Mouse (Mus musculus) gastrocnemius, adult 8-10 months (tissue): ENCODE results near the gene Gm28041. TPM values are rescaled to one million over a fixed set of nuclear protein-coding genes. Genes with fewer than 3 reads are reported as not detected.
"Not testable (repeated sequence)": the region's sequence is repeated elsewhere in the genome, so short reads cannot be mapped to it uniquely, and the experiment has no call there.

Source experiments
- DNase-seq, 2 experiments: peaks; one replicate each; pipeline ENCODE4 v3.0.0; 2022; ENCODE audit warnings: low spot score in 2 of 2
- total RNA-seq, 4 experiments: library from RNA; stranded (reverse); gene quantifications; 2 replicates each; pipeline ENCODE4 v1.2.4; 2022

Gene Gm28041
- total RNA-seq, result 1 to 10 TPM in 1 of 4 experiments, under 1 TPM in 1, not detected in 2; 0.63 to 1.1 TPM

DNA sequence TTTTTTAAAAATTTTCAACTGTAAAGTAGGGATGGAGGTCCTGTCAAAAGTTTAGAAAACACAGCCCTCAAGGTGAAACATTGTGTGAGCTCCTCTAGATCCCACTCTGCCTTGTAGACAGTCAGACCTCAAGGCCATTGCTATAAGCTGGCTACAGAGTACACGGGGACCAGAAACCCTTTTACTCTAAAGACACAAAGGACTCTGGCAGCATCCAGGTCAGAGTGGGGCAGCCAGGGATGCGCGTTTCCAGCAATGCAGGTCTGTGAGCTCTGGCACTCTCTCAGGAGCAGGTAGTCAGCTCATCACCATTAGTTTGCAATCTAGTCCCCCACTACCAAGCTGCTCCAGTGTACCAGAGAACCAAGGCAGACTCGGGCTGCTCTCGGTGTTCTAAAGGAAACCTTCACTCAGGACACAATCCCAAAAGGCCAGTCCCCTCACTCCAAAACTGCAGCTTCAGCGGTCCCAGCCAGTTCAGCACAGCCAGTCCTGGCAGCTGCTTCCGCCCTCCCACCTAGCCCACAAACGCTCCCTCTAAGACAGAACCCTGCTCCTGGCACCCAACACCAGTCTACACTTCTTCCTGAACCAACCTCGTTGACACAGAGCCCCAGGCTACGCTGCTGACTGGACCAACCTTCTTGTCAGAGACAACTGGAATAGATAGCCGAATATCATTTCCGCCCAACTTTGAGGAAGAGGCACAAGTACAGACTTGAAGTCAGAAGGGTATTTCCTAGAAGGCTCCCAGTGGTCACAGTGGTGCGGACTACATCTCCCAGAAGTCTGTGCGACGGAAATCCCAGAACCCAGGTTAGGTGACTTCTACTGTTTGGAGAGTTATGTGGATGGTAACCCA lies at the start of gene Gm28041, which contains the start of gene Zfp456:
Gene Gm28041, minus strand, starts transcription at position 684 of the 862 bp plus-strand sequence.
Gene Zfp456, minus strand, starts transcription at position 761 of the 862 bp plus-strand sequence.
- peak; percentile 22 to 23 for DNase-seq

- not testable (repeated sequence) for DNase-seq
Measured at GRCm38 (mm10) chr13:67422532-67422931, 47.0 kb upstream of the Gm28041 start.

DNA sequence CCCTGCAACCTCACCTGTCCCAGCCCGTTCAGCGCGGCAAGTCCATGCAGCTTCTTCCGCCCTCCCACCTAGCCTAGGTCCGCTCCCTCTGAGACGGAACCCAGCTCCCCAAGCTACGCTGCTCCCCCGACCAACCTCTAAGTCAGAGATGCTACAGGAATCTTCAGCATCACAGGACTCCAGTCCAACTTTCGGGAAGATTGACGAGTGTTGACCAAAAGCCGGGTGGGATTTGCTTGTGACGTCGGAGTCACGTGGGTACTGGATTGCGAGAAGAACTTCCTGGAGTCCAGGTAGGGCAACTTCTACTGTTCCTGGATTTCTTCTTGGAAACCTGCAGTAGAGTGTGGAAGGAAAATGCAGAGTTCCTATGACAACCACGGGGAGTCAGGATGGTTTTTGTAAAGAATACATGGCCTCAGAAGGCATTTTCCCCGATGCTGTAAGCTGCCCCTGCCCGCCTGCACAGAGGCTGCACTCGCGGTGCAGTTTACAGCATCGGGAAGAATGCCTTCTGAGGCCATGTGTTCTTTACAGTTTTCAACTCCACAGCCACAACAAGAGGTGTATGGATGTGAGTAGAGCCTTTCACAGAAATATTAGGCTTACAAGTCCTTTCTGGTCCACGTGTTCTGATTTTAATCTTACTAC lies 45.8 kb upstream of the Gm28041 start, which contains the start of gene Zfp459:
Gene Zfp459, minus strand, starts transcription at position 212 of the 651 bp plus-strand sequence.
- DNase-seq, result no peak

DNA sequence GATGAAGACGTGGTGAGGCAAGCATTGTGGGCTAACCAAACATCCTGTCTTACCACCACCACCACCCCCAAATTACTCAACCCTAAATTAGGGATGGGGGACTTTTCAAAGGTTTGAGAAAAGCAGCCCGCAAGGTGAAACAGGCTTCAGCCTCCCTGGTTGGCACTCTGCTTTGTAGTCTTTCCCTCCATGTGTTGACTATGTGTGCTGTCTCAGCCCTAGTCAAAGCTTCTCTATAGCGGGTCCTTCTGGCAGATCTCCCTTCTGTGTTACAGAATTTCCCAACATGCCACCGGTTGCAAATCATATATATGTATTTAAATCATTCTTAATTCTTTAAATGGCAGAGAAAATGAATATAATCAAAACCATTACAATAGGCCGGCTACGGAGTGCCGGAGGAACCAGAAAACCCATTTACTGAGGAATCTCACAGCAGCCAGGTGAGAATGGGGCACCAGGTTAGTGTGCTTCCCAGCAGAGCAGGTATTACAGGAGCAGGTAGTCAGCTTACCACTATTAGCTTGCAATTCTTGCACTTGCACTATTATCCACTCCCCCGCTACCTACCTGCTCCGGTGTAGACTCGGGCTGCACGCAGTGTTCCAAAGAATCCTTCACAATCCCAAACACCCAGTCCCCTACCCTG lies 45.1 kb upstream of the Gm28041 start:
- DNase-seq, result no peak

GRCm38 (mm10) chr13:67416811-67417210 lies 41.3 kb upstream of the Gm28041 start:
- DNase-seq, result no peak

- no peak for DNase-seq
Measured at GRCm38 (mm10) chr13:67415759-67416158, 40.2 kb upstream of the Gm28041 start.

- DNase-seq, result not testable (repeated sequence)
Measured at GRCm38 (mm10) chr13:67413634-67414033, 38.1 kb upstream of the Gm28041 start.

- peak; percentile 24 to 35 for DNase-seq
Measured at GRCm38 (mm10) chr13:67399183-67399903, 23.8 kb upstream of the Gm28041 start, which contains the start of gene Zfp429. TSS of gene Zfp429 (minus strand) at chr13:67399819.

GRCm38 (mm10) chr13:67376255-67376654 lies 722 bp upstream of the Gm28041 start:
- not testable (repeated sequence) for DNase-seq

DNA sequence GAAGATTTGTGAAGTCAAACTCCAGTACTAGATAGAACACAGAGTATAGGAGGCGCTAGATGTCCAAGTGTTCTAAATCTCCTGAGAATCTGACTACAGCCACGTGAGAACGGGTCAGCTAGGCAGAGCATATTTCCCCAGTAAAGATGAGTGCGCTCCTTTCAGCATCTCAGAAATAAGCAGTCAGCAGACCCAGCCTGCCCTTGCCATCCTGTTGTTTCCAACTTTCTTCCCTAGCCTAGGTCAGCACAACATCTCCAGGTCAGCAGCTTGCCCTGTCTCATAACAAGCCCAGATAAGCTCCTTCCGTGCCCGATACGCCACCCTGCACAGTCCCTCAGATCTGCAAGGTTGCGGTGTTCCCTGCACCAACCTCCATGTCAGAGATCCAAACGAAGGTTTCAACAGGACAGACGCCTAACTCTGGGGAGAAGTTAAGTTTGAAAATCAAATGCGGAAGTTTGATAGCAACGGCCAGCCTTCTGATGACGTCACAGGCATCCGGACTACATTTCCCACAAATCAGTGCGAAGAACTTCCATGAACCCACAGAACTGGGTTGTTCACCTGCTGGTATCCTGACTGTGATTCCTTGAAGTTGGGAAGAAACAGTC lies 15.3 kb downstream of the Gm28041 start, which contains the start of the genes Gm28044 and Zfp953:
Gene Gm28044, minus strand, starts transcription at position 406 of the 614 bp plus-strand sequence.
Gene Zfp953, minus strand, starts transcription at position 475 of the 614 bp plus-strand sequence.
- peak; percentile 74 to 80 for DNase-seq

- DNase-seq, result no peak
Measured at GRCm38 (mm10) chr13:67351854-67352253, 23.7 kb downstream of the Gm28041 start.

- DNase-seq, result no peak
Measured at GRCm38 (mm10) chr13:67343422-67343821, 32.1 kb downstream of the Gm28041 start.

DNA sequence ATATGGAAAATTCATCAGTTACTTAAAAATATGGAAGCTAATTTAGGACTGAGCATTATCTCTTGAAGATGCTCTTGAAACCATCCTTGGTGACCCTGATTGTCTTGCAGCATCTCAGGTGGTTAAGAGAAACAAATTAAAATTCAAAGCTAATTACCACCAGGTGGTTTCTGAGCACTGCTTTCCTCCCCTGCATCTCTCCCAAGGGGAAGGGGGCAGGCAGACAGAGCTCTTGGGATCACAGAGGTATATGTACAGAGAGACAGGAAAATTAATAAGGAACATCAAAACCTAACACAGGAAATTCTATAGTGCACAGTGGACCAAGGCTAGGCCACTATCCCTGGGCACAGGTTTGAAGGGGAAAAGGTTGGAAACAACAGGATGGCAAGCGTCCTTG lies 42.7 kb downstream of the Gm28041 start:
- DNase-seq, result no peak

DNA sequence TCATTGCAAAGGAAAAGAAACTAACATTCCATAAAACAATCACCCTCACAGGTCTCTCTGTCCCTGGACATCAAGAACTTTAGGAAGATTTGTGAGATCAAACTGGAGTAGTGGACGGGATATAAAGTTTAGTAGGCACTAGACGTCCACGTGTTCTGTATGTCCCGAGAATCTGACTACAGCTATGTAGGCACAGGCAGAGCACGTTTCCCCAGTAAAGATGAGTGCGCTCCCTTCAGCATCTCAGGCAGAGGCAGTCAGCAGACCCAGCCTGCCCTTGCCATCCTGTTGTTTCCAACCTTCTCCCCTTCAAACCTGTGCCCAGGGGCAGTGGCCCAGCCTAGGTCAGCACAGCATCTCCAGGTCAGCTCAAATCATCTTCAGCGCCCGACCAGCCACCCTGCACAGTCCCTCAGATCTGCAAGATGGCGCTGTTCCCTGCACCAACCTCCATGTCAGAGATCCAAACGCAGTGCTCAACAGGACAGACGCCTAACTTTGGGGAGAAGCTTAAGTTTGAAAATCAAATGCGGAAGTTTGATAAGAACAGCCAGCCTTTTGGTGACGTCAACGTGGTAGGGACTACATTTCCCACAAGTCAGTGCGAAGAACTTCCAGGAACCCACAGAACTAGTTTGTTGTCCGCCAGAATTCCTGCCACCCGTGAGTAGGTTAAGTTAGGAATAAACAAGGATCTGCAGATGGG lies 43.4 kb downstream of the Gm28041 start, which contains the start of gene Zfp595:
Gene Zfp595, minus strand, starts transcription at position 552 of the 706 bp plus-strand sequence.
- peak; percentile 68 to 73 for DNase-seq

GRCm38 (mm10) chr13:67306718-67307117 lies 68.8 kb downstream of the Gm28041 start:
- no peak for DNase-seq

GRCm38 (mm10) chr13:67305822-67306672 lies 69.5 kb downstream of the Gm28041 start, which contains the start of gene Zfp457:
TSS of gene Zfp457 (minus strand) at chr13:67306485.
- peak; percentile 76 to 79 for DNase-seq
